Mouse (Mus musculus): ENCODE measurements around the gene Necab3. TPM values are rescaled to one million over a fixed set of nuclear protein-coding genes. Genes with fewer than 3 reads are reported as not detected.

Gene Necab3
- total and polyA plus RNA-seq, 2 experiments from 2014 or later: 2.0 to 3.9 TPM

GRCm38 (mm10) chr2:154500758-154501157 lies 57.9 kb downstream of the Necab3 start:
- 89% methylated on average over 3 of the region's 3 CpGs for WGBS
- no peak for ATAC-seq (ENCODE audit: insufficient read depth, low read depth)
- Histone ChIP-seq H3K9me3 (replicated peaks; ENCODE audit: control insufficient read depth, low read length) (no peaks in the 10 kb centered on the region), H3K9ac (replicated peaks; ENCODE audit: low read depth, low read length) (no peak overlapping the region), H3K4me2 (ENCODE audit: low read depth, low read length) (no peak overlapping the region), H3K36me3 (replicated peaks; ENCODE audit: control insufficient read depth, insufficient read depth, low read length) (peaks cover 30% of the 10 kb centered on the region), H3K4me1 (ENCODE audit: control insufficient read depth, insufficient read depth) (peaks cover 7% of the 10 kb centered on the region), H3K27me3 (ENCODE audit: control insufficient read depth, insufficient read depth, low read length) (no peaks in the 10 kb centered on the region), H3K27ac (ENCODE audit: low read depth) (no peak overlapping the region), H3K4me3 (ENCODE audit: low read depth, low read length) (no peak overlapping the region)
- TF ChIP-seq CTCF (IDR thresholded peaks at IDR 0.05; ENCODE audit: low read depth) (no peak), EP300 (IDR thresholded peaks at IDR 0.05; ENCODE audit: low read depth) (no peak)
- no peak for DNase-seq (ENCODE audit: low spot score)

DNA sequence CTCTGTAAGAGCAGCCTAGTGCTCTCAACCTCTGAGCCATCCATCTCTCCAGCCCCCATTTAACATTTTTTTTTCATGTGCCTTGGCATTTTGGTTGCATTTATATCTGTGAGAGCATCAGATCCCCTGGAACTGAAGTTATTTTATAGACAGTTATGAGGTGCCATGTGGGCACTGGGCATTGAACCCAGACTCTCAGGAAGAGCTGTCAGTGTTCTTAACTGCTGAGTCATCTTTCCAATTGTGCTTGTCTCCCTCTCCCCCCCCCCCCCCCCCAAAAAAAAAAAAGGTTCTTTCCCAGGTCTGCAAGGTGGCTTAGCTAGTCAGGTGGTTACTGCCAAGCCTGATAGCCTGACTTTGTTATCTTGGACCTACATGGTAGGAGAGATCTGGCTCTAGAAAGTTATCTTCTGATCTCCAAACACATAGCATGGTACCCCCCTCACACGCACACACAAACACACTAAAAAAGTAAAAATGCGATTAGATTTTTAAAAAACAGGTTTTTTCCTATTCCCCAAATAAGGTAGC lies 58.9 kb downstream of the Necab3 start:
- Histone ChIP-seq H3K4me2 (ENCODE audit: low read depth, low read length) (no peak overlapping the region), H3K4me3 (ENCODE audit: low read depth, low read length) (no peak overlapping the region), H3K27ac (ENCODE audit: low read depth) (no peak overlapping the region), H3K4me1 (ENCODE audit: control insufficient read depth, insufficient read depth) (peaks cover 7% of the 10 kb centered on the region), H3K9ac (replicated peaks; ENCODE audit: low read depth, low read length) (no peak overlapping the region), H3K9me3 (replicated peaks; ENCODE audit: control insufficient read depth, low read length) (no peaks in the 10 kb centered on the region), H3K27me3 (ENCODE audit: control insufficient read depth, insufficient read depth, low read length) (no peaks in the 10 kb centered on the region), H3K36me3 (replicated peaks; ENCODE audit: control insufficient read depth, insufficient read depth, low read length) (peaks cover 22% of the 10 kb centered on the region)
- no peak for TF ChIP-seq CTCF (IDR thresholded peaks at IDR 0.05; ENCODE audit: low read depth)
- no peak for TF ChIP-seq EP300 (IDR thresholded peaks at IDR 0.05; ENCODE audit: low read depth)
- ATAC-seq (ENCODE audit: insufficient read depth, low read depth) (no peak), DNase-seq (ENCODE audit: low spot score) (no peak)
- 85% methylated on average over 2 of the region's 2 CpGs for WGBS

DNA sequence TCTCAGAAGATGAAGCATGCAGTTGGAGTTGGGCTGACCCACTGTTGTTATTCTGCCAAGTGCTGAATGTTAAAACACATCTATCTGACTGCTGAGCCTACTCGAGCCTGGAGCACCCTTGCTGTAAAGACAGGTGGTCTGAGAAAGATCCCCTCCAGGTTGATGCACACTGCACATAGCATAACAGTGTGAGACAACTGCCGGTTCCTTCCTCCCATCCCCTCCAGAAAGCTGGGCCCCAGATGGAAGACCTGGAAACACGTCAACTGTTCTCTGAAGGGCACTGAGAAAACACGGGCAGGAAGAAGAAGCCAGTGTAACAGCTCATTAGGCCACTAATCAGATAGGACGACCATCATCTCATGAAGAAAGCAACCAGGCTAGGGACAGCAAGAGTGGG lies 60.1 kb downstream of the Necab3 start:
- no peak for DNase-seq (ENCODE audit: low spot score)
- Histone ChIP-seq H3K9me3 (replicated peaks; ENCODE audit: control insufficient read depth, low read length) (no peaks in the 10 kb centered on the region), H3K4me3 (ENCODE audit: low read depth, low read length) (no peak overlapping the region), H3K27me3 (ENCODE audit: control insufficient read depth, insufficient read depth, low read length) (no peaks in the 10 kb centered on the region), H3K36me3 (replicated peaks; ENCODE audit: control insufficient read depth, insufficient read depth, low read length) (peaks cover 14% of the 10 kb centered on the region; the same call in 1 of the 2 replicates), H3K9ac (replicated peaks; ENCODE audit: low read depth, low read length) (no peak overlapping the region), H3K27ac (ENCODE audit: low read depth) (peak overlapping the region; percentile 23; the same call in 1 of the 2 replicates), H3K4me1 (ENCODE audit: control insufficient read depth, insufficient read depth) (peaks cover 7% of the 10 kb centered on the region), H3K4me2 (ENCODE audit: low read depth, low read length) (no peak overlapping the region)
- no peak for TF ChIP-seq CTCF (IDR thresholded peaks at IDR 0.05; ENCODE audit: low read depth)
- no peak for ATAC-seq (ENCODE audit: insufficient read depth, low read depth)
- WGBS: 20% methylated on average over 5 of the region's 5 CpGs

GRCm38 (mm10) chr2:154495021-154495420 lies 63.7 kb downstream of the Necab3 start:
- DNase-seq (ENCODE audit: low spot score) (no peak), ATAC-seq (ENCODE audit: insufficient read depth, low read depth) (no peak)
- H3K9me3 ChIP-seq (replicated peaks; ENCODE audit: control insufficient read depth, low read length): no peaks in the 10 kb centered on the region
- no peak overlapping the region for H3K27ac ChIP-seq (ENCODE audit: low read depth)
- H3K27me3 ChIP-seq (ENCODE audit: control insufficient read depth, insufficient read depth, low read length): no peaks in the 10 kb centered on the region
- WGBS: 94% methylated on average over 4 of the region's 4 CpGs
- peaks cover 13% of the 10 kb centered on the region for H3K4me1 ChIP-seq (ENCODE audit: control insufficient read depth, insufficient read depth)
- no peak for TF ChIP-seq EP300 (IDR thresholded peaks at IDR 0.05; ENCODE audit: low read depth)
- no peak for TF ChIP-seq CTCF (IDR thresholded peaks at IDR 0.05; ENCODE audit: low read depth)
- H3K4me3 ChIP-seq (ENCODE audit: low read depth, low read length): no peak overlapping the region
- no peaks in the 10 kb centered on the region for H3K36me3 ChIP-seq (replicated peaks; ENCODE audit: control insufficient read depth, insufficient read depth, low read length)
- H3K4me2 ChIP-seq (ENCODE audit: low read depth, low read length): no peak overlapping the region
- H3K9ac ChIP-seq (replicated peaks; ENCODE audit: low read depth, low read length): no peak overlapping the region

Other genes with a start within 250 kb of the Necab3 start
- gene Cdk5rap1, start 185.9 kb downstream of the Necab3 start, total RNA-seq (2014; rRNA removed; ENCODE audit: low replicate concordance): 12.9 and 32.7 TPM in 2 replicates
- 20.5 and 24.9 TPM in 2 replicates for gene Cdk5rap1, start 185.9 kb downstream of the Necab3 start, polyA plus RNA-seq (2015; fragmentation: Nextera tagmentation; extraction: Ambion mirVana)
- gene Snta1, start 150.8 kb downstream of the Necab3 start, total RNA-seq (2014; rRNA removed; ENCODE audit: low replicate concordance): 139 and 158 TPM in 2 replicates
- 66.9 and 67.8 TPM in 2 replicates for gene Snta1, start 150.8 kb downstream of the Necab3 start, polyA plus RNA-seq (2015; fragmentation: Nextera tagmentation; extraction: Ambion mirVana)
- 28.0 and 45.1 TPM in 2 replicates for gene Cbfa2t2, start 122.4 kb downstream of the Necab3 start, total RNA-seq (2014; rRNA removed; ENCODE audit: low replicate concordance)
- gene Cbfa2t2, start 122.4 kb downstream of the Necab3 start, polyA plus RNA-seq (2015; fragmentation: Nextera tagmentation; extraction: Ambion mirVana): 18.1 and 18.2 TPM in 2 replicates
- 2.0 TPM in 1 of 2 replicates, not detected in the other for gene 1700003F12Rik, start 11.8 kb downstream of the Necab3 start, total RNA-seq (2014; rRNA removed; ENCODE audit: low replicate concordance)
- gene 1700003F12Rik, start 11.8 kb downstream of the Necab3 start, polyA plus RNA-seq (2015; fragmentation: Nextera tagmentation; extraction: Ambion mirVana): 0.70 and 1.1 TPM in 2 replicates
- gene Actl10, start 7.1 kb downstream of the Necab3 start, total RNA-seq (2014; rRNA removed; ENCODE audit: low replicate concordance): 0.23 TPM in 1 of 2 replicates, not detected in the other
- gene Actl10, start 7.1 kb downstream of the Necab3 start, polyA plus RNA-seq (2015; fragmentation: Nextera tagmentation; extraction: Ambion mirVana): not detected in 2 replicates
- gene E2f1, start 11.0 kb upstream of the Necab3 start, total RNA-seq (2014; rRNA removed; ENCODE audit: low replicate concordance): 8.4 and 11.0 TPM in 2 replicates
- 6.1 and 6.4 TPM in 2 replicates for gene E2f1, start 11.0 kb upstream of the Necab3 start, polyA plus RNA-seq (2015; fragmentation: Nextera tagmentation; extraction: Ambion mirVana)
- 29.4 and 97.5 TPM in 2 replicates for gene Pxmp4, start 44.8 kb upstream of the Necab3 start, total RNA-seq (2014; rRNA removed; ENCODE audit: low replicate concordance)
- gene Pxmp4, start 44.8 kb upstream of the Necab3 start, polyA plus RNA-seq (2015; fragmentation: Nextera tagmentation; extraction: Ambion mirVana): 40.0 and 42.7 TPM in 2 replicates
- 1.1 and 4.4 TPM in 2 replicates for gene Zfp341, start 54.4 kb upstream of the Necab3 start, total RNA-seq (2014; rRNA removed; ENCODE audit: low replicate concordance)
- 0.40 and 0.54 TPM in 2 replicates for gene Zfp341, start 54.4 kb upstream of the Necab3 start, polyA plus RNA-seq (2015; fragmentation: Nextera tagmentation; extraction: Ambion mirVana)
- gene 4930519P11Rik, start 54.5 kb upstream of the Necab3 start, total RNA-seq (2014; rRNA removed; ENCODE audit: low replicate concordance): not detected in 2 replicates
- not detected in 2 replicates for gene 4930519P11Rik, start 54.5 kb upstream of the Necab3 start, polyA plus RNA-seq (2015; fragmentation: Nextera tagmentation; extraction: Ambion mirVana)
- gene Chmp4b, start 92.8 kb upstream of the Necab3 start, total RNA-seq (2014; rRNA removed; ENCODE audit: low replicate concordance): 75.6 and 80.7 TPM in 2 replicates
- gene Chmp4b, start 92.8 kb upstream of the Necab3 start, polyA plus RNA-seq (2015; fragmentation: Nextera tagmentation; extraction: Ambion mirVana): 20.1 and 23.5 TPM in 2 replicates
- not detected in 2 replicates for gene Gm14214, start 211.1 kb upstream of the Necab3 start, total RNA-seq (2014; rRNA removed; ENCODE audit: low replicate concordance)
- not detected in 2 replicates for gene Gm14214, start 211.1 kb upstream of the Necab3 start, polyA plus RNA-seq (2015; fragmentation: Nextera tagmentation; extraction: Ambion mirVana)
- 255 and 266 TPM in 2 replicates for gene Raly, start 232.2 kb upstream of the Necab3 start, total RNA-seq (2014; rRNA removed; ENCODE audit: low replicate concordance)
- 21.5 and 21.7 TPM in 2 replicates for gene Raly, start 232.2 kb upstream of the Necab3 start, polyA plus RNA-seq (2015; fragmentation: Nextera tagmentation; extraction: Ambion mirVana)
- gene a, start 232.5 kb upstream of the Necab3 start, total RNA-seq (2014; rRNA removed; ENCODE audit: low replicate concordance): not detected in 2 replicates
- gene a, start 232.5 kb upstream of the Necab3 start, polyA plus RNA-seq (2015; fragmentation: Nextera tagmentation; extraction: Ambion mirVana): not detected in 2 replicates